Mouse (Mus musculus): ENCODE measurements around the gene Dnmt1. TPM values are rescaled to one million over a fixed set of nuclear protein-coding genes. Genes with fewer than 3 reads are reported as not detected.
"Not testable (repeated sequence)": the region's sequence is repeated elsewhere in the genome, so short reads cannot be mapped to it uniquely, and the experiment has no call there.

Gene Dnmt1
- polyA plus RNA-seq (2015; fragmentation: Nextera tagmentation; extraction: Ambion mirVana) = 56.3 and 56.9 TPM in 2 replicates

DNA sequence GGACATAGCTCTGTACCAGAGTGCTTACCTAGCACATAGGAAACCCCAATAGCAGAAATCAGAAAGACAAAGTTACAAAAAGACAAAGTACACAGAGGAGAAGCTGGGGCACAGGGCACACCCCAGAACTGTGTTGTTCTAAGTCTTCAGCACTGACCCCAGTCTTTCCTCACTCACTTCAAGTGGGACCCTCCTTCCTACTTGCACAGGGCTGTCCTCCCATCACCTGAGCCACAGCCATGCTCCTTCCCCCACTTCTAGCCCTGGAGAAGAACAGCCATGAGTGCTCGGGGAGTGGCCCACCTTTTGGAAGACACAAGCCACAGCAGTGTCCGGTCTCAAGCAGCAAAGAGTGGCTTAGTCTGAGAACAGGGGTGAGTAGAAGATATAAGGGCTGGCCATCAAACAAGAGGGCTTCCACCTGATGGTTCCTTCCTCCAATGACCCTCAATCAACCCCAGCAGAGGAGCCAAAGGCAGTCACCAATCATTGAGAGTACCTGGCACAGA lies at the start of gene Dnmt1:
Dnmt1 (minus strand) TSS at position 459 of the 509 bp plus-strand sequence.
- Histone ChIP-seq H3K4me2 (ENCODE audit: low read depth, low read length) (no peak within 1 kb of the TSS), H3K27ac (ENCODE audit: low read length) (no peak within 1 kb of the TSS), H3K9me3 (ENCODE audit: control insufficient read depth, low read length) (no peaks in the 10 kb centered on the region), H3K36me3 (ENCODE audit: control insufficient read depth, insufficient read depth, low read length) (no peaks in the 10 kb centered on the region), H3K9ac (ENCODE audit: low read depth, low read length) (no peak within 1 kb of the TSS), H3K4me1 (ENCODE audit: control insufficient read depth, insufficient read depth, low read length) (no peaks in the 10 kb centered on the region), H3K27me3 (replicated peaks; ENCODE audit: control insufficient read depth, insufficient read depth, low read length) (no peaks in the 10 kb centered on the region), H3K4me3 (ENCODE audit: low read length) (no peak within 1 kb of the TSS)
- 80% methylated on average over 2 of the region's 2 CpGs for WGBS
- ATAC-seq = no peak

DNA sequence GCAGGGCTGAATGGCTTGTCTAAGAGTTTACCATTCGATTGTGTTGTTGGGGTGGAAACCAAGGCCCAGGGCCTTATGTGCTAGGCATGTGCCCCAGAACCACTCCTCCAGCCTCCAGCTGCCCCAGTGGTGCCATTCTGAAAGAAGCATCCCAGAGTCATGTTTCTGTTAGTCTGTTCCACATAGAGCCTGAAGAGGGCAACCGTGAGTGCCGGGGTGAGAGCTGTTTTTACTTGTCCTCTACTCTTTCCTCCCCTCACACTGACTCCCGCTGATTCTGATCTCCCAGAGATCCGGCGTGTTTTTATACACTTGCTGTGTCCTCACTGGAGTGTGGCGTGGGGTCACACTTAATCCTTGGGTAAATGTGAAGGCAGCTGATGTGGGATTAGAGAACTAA lies 48.3 kb upstream of the Dnmt1 start:
- 77% methylated on average over 7 of the region's 7 CpGs for WGBS
- H3K27me3 ChIP-seq (replicated peaks; ENCODE audit: control insufficient read depth, insufficient read depth, low read length) = no peaks in the 10 kb centered on the region
- 0 out of 2 replicates have a peak, but pooled peaks cover 3% of the 10 kb centered on the region for H3K4me1 ChIP-seq (ENCODE audit: control insufficient read depth, insufficient read depth, low read length)
- H3K4me2 ChIP-seq (ENCODE audit: low read depth, low read length) = no peak overlapping the region
- ATAC-seq = no peak
- peaks cover 16% of the 10 kb centered on the region for H3K36me3 ChIP-seq (ENCODE audit: control insufficient read depth, insufficient read depth, low read length)
- H3K27ac ChIP-seq (ENCODE audit: low read length) = no peak overlapping the region
- no peak overlapping the region for H3K9ac ChIP-seq (ENCODE audit: low read depth, low read length)
- H3K9me3 ChIP-seq (ENCODE audit: control insufficient read depth, low read length) = no peaks in the 10 kb centered on the region
- no peak overlapping the region for H3K4me3 ChIP-seq (ENCODE audit: low read length)

- Histone ChIP-seq H3K27ac (ENCODE audit: low read length) (no peak overlapping the region), H3K36me3 (ENCODE audit: control insufficient read depth, insufficient read depth, low read length) (peaks cover 16% of the 10 kb centered on the region), H3K4me2 (ENCODE audit: low read depth, low read length) (no peak overlapping the region), H3K27me3 (replicated peaks; ENCODE audit: control insufficient read depth, insufficient read depth, low read length) (no peaks in the 10 kb centered on the region), H3K9ac (ENCODE audit: low read depth, low read length) (no peak overlapping the region), H3K4me1 (ENCODE audit: control insufficient read depth, insufficient read depth, low read length) (0 out of 2 replicates have a peak, but pooled peaks cover 3% of the 10 kb centered on the region), H3K9me3 (ENCODE audit: control insufficient read depth, low read length) (no peaks in the 10 kb centered on the region), H3K4me3 (ENCODE audit: low read length) (no peak overlapping the region)
- no peak for ATAC-seq
- WGBS = 93% methylated on average over 10 of the region's 10 CpGs
These were observed 47.7 kb upstream of the Dnmt1 start for GRCm38 (mm10) chr9:21007313-21007952.

DNA sequence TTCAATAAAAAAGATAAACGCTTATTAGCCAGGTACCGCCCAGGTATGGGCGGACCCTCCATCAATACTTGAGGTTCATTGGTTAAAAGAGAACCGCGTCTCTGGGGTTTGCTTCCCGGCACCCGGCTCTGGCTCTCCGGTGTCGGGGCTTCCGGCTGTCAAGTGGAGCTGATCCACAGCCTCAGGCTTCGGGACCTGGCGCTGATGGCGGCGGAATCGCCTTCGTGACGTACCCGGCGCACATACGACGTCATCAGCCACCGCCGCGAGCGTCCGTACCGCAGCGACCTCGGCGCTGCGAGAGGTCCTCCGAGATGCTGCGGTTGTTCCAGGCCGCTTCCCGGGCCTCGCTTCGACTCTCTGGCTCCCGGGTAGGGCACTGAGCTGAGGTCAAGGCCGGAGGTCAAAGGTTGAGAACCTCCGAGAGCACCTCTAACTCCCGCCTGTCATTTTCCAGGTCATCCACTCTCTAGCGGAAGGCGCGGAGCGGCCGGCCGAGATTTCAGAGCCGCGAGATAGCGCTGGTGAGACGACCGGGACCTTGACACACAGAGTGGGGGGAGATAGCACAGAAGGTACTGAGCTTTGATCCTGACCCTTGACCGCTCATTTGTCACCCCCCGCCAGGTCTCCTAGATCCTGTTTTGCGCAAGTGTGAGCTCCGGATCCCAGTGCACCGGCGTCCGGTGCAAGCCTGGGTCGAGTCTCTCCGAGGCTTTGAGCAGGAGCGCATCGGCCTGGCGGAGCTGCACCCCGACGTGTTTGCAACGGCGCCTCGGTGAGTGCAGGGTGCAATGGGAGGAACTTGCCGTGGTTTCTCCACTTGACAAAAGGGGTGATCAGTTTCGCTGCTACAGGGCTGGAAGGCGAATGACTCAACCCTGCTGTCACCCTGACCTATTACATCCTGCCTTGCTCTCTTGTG lies 43.2 kb upstream of the Dnmt1 start, which contains the start of gene Mrpl4:
Mrpl4 (plus strand) TSS at position 112 of the 925 bp plus-strand sequence.
- Histone ChIP-seq H3K9me3 (ENCODE audit: control insufficient read depth, low read length) (no peaks in the 10 kb centered on the region), H3K9ac (ENCODE audit: low read depth, low read length) (peak within 1 kb of the TSS; percentile 87), H3K27me3 (replicated peaks; ENCODE audit: control insufficient read depth, insufficient read depth, low read length) (no peaks in the 10 kb centered on the region), H3K4me2 (ENCODE audit: low read depth, low read length) (peak within 1 kb of the TSS; percentile 86), H3K36me3 (ENCODE audit: control insufficient read depth, insufficient read depth, low read length) (peaks cover 12% of the 10 kb centered on the region), H3K27ac (ENCODE audit: low read length) (peak within 1 kb of the TSS; percentile 88), H3K4me3 (ENCODE audit: low read length) (peak within 1 kb of the TSS; percentile 80), H3K4me1 (ENCODE audit: control insufficient read depth, insufficient read depth, low read length) (peaks cover 2% of the 10 kb centered on the region; the same call in 1 of the 2 replicates)
- under 1% methylated on average over 72 of the region's 72 CpGs for WGBS
- ATAC-seq = peak; percentile 84

DNA sequence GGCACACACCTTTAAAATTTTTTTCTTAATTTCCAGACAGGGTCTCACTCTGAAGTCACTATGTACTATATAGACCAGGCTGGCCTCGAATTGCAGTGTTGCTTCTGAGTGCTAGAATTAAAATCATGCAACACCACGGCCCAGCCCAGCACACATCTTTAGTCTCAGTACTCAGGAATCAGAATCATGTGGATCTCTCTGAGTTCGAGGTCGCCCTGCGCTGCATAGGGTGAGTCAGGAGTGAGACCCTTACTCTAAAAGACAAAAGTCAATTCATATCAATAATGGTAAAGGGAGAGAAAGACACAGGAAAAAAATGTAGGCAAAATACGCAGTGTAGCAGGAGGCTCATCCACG lies 42.6 kb upstream of the Dnmt1 start:
- no peaks in the 10 kb centered on the region for H3K27me3 ChIP-seq (replicated peaks; ENCODE audit: control insufficient read depth, insufficient read depth, low read length)
- peaks cover 8% of the 10 kb centered on the region; the same call in 1 of the 2 replicates for H3K36me3 ChIP-seq (ENCODE audit: control insufficient read depth, insufficient read depth, low read length)
- 8% methylated on average over 7 of the region's 7 CpGs for WGBS
- H3K9ac ChIP-seq (ENCODE audit: low read depth, low read length) = peak overlapping the region; percentile 87
- H3K27ac ChIP-seq (ENCODE audit: low read length) = peak overlapping the region; percentile 88
- no peaks in the 10 kb centered on the region for H3K9me3 ChIP-seq (ENCODE audit: control insufficient read depth, low read length)
- H3K4me2 ChIP-seq (ENCODE audit: low read depth, low read length) = peak overlapping the region; percentile 86
- peak overlapping the region; percentile 80 for H3K4me3 ChIP-seq (ENCODE audit: low read length)
- ATAC-seq = no peak
- peaks cover 2% of the 10 kb centered on the region; the same call in 1 of the 2 replicates for H3K4me1 ChIP-seq (ENCODE audit: control insufficient read depth, insufficient read depth, low read length)

- Histone ChIP-seq H3K4me2 (ENCODE audit: low read depth, low read length) (no peak overlapping the region), H3K4me1 (ENCODE audit: control insufficient read depth, insufficient read depth, low read length) (peaks cover 2% of the 10 kb centered on the region; the same call in 1 of the 2 replicates)
These were observed 42.0 kb upstream of the Dnmt1 start for GRCm38 (mm10) chr9:21001651-21002200.

DNA sequence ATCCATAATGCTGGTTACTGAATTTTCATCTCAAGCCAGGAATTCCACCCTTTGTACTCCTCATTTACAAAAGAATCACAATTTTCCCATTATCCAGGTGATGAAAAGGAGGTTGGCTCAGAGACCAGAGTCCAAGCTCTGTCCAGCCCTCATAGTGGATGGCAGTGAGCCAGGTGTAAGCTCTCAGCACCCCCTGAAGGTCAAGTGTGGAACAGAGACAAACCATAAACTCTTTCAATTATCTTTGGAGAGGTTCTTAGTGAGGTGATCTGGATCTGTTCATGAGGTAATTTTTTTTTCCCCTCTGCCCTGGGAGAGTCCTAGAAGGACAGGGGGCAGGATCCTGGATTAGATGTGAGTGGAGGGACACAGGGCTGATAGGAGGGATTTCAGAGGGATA lies 41.1 kb upstream of the Dnmt1 start:
- Histone ChIP-seq H3K27ac (ENCODE audit: low read length) (no peak overlapping the region), H3K9me3 (ENCODE audit: control insufficient read depth, low read length) (no peaks in the 10 kb centered on the region), H3K4me1 (ENCODE audit: control insufficient read depth, insufficient read depth, low read length) (peaks cover 2% of the 10 kb centered on the region; the same call in 1 of the 2 replicates), H3K4me2 (ENCODE audit: low read depth, low read length) (no peak overlapping the region), H3K36me3 (ENCODE audit: control insufficient read depth, insufficient read depth, low read length) (peaks cover 1% of the 10 kb centered on the region; the same call in 1 of the 2 replicates), H3K9ac (ENCODE audit: low read depth, low read length) (no peak overlapping the region), H3K4me3 (ENCODE audit: low read length) (no peak overlapping the region), H3K27me3 (replicated peaks; ENCODE audit: control insufficient read depth, insufficient read depth, low read length) (no peaks in the 10 kb centered on the region)
- ATAC-seq = no peak

More at GRCm38 (mm10) chr9:21001651-21002200, 42.0 kb upstream of the Dnmt1 start:
- Histone ChIP-seq H3K27me3 (replicated peaks; ENCODE audit: control insufficient read depth, insufficient read depth, low read length) (no peaks in the 10 kb centered on the region), H3K4me3 (ENCODE audit: low read length) (no peak overlapping the region), H3K27ac (ENCODE audit: low read length) (no peak overlapping the region), H3K9me3 (ENCODE audit: control insufficient read depth, low read length) (no peaks in the 10 kb centered on the region), H3K36me3 (ENCODE audit: control insufficient read depth, insufficient read depth, low read length) (peaks cover 6% of the 10 kb centered on the region; the same call in 1 of the 2 replicates), H3K9ac (ENCODE audit: low read depth, low read length) (0 out of 2 replicates have a peak overlapping the region, but pooled peaks have one; percentile 20)
- no peak for ATAC-seq
- WGBS = 48% methylated on average over 6 of the region's 6 CpGs

GRCm38 (mm10) chr9:20998337-20998736 lies 38.6 kb upstream of the Dnmt1 start:
- H3K4me2 ChIP-seq (ENCODE audit: low read depth, low read length); H3K9me3 ChIP-seq (ENCODE audit: control insufficient read depth, low read length); H3K9ac ChIP-seq (ENCODE audit: low read depth, low read length); H3K36me3 ChIP-seq (ENCODE audit: control insufficient read depth, insufficient read depth, low read length); H3K4me1 ChIP-seq (ENCODE audit: control insufficient read depth, insufficient read depth, low read length); H3K4me3 ChIP-seq (ENCODE audit: low read length); H3K27me3 ChIP-seq (replicated peaks; ENCODE audit: control insufficient read depth, insufficient read depth, low read length); ATAC-seq; H3K27ac ChIP-seq (ENCODE audit: low read length): not testable (repeated sequence)
- 67% methylated on average over 1 of the region's 1 CpGs for WGBS

- ATAC-seq = no peak
- Histone ChIP-seq H3K9me3 (ENCODE audit: control insufficient read depth, low read length) (no peaks in the 10 kb centered on the region), H3K27me3 (replicated peaks; ENCODE audit: control insufficient read depth, insufficient read depth, low read length) (no peaks in the 10 kb centered on the region), H3K4me2 (ENCODE audit: low read depth, low read length) (no peak overlapping the region), H3K9ac (ENCODE audit: low read depth, low read length) (no peak overlapping the region), H3K4me1 (ENCODE audit: control insufficient read depth, insufficient read depth, low read length) (peaks cover 14% of the 10 kb centered on the region), H3K27ac (ENCODE audit: low read length) (no peak overlapping the region), H3K4me3 (ENCODE audit: low read length) (no peak overlapping the region), H3K36me3 (ENCODE audit: control insufficient read depth, insufficient read depth, low read length) (no peaks in the 10 kb centered on the region)
- 90% methylated on average over 8 of the region's 8 CpGs for WGBS
These were observed 37.4 kb upstream of the Dnmt1 start for GRCm38 (mm10) chr9:20997065-20997464.
